Mouse (Mus musculus) liver, embryonic 14.5 days (tissue): ENCODE results near the gene Vkorc1l1. TPM values are rescaled to one million over a fixed set of nuclear protein-coding genes. Genes with fewer than 3 reads are reported as not detected.

Experiments
- ATAC-seq: fragments of 200-750 bp; cut with Nextera tagmentation; 2 replicates; pipeline ENCODE4 v1.8.0; 2017; ENCODE audit warnings: moderate number of reproducible peaks, mild to moderate bottlenecking, moderate library complexity; ENCODE audit not compliant: insufficient read depth
- DNase-seq, 3 experiments: peaks; one replicate each; pipeline ENCODE4 v3.0.0-alpha.2; 2012 to 2013; ENCODE audit warnings: low read depth in 3 of 3, low spot score in 3 of 3
- H3K27ac ChIP-seq: fragments of 300-500 bp; sonication (generic); 2 replicates; pipeline ENCODE4 v1.5.1; 2014; ENCODE audit warnings: moderate library complexity, mild to moderate bottlenecking, control low read depth, inconsistent platforms
- H3K27me3 ChIP-seq: fragments of 300-500 bp; sonication (generic); 2 replicates; pipeline ENCODE4 v1.6.1; 2014; ENCODE audit warnings: mild to moderate bottlenecking, low read length, moderate library complexity; ENCODE audit not compliant: control insufficient read depth, insufficient read depth
- H3K36me3 ChIP-seq: fragments of 300-500 bp; sonication (generic); replicated peaks from 2 replicates; pipeline ENCODE4 v1.6.1; 2014; ENCODE audit warnings: low read depth; ENCODE audit not compliant: control insufficient read depth, insufficient read depth
- H3K4me1 ChIP-seq, 2 experiments: fragments of 200-500 bp in 1 of 2; fragments of 300-500 bp in 1 of 2; sonication (generic) in 1 of 2; replicated peaks; 2 replicates each; pipeline ENCODE4 v1.6.1; 2012 to 2014; ENCODE audit warnings: antibody characterized with exemption in 1 of 2, inconsistent platforms in 1 of 2, low read length in 1 of 2; ENCODE audit not compliant: control insufficient read depth in 2 of 2, insufficient read depth in 2 of 2
- H3K4me2 ChIP-seq: fragments of 300-500 bp; sonication (generic); 2 replicates; pipeline ENCODE4 v1.6.1; 2014; ENCODE audit warnings: low read depth, mild to moderate bottlenecking, control low read depth, moderate library complexity
- H3K4me3 ChIP-seq, 2 experiments: fragments of 200-500 bp in 1 of 2; fragments of 300-500 bp in 1 of 2; sonication (generic) in 1 of 2; 2 replicates each; pipeline ENCODE4 v1.5.1; 2012 to 2014; ENCODE audit warnings: low read depth in 2 of 2, low read length in 2 of 2, mild to moderate bottlenecking in 2 of 2, control low read depth in 1 of 2, inconsistent platforms in 1 of 2, moderate library complexity in 1 of 2; ENCODE audit not compliant: insufficient read depth in 1 of 2
- H3K9ac ChIP-seq: fragments of 300-500 bp; sonication (generic); replicated peaks from 2 replicates; pipeline ENCODE4 v1.6.1; 2014; ENCODE audit warnings: mild to moderate bottlenecking, control low read depth, moderate library complexity
- H3K9me3 ChIP-seq: fragments of 300-500 bp; sonication (generic); 2 replicates; pipeline ENCODE4 v1.6.1; 2016; ENCODE audit warnings: low read length, mixed read lengths; ENCODE audit not compliant: control insufficient read depth
- CTCF ChIP-seq: IDR thresholded peaks from 2 replicates; pipeline ENCODE4 v1.5.1; 2016; ENCODE audit warnings: antibody characterized with exemption, low read depth, control low read depth
- EP300 ChIP-seq: IDR thresholded peaks from 2 replicates; pipeline ENCODE4 v1.6.1; 2016; ENCODE audit warnings: antibody characterized with exemption, low read depth
- WGBS: fragments of 180-500 bp; shearing (Covaris S2); extraction: QIAGEN DNeasy Blood & Tissue Kit; methylation state at CpG from one replicate; pipeline ENCODE4 v1.1.7; 2014; ENCODE audit not compliant: insufficient replicate concordance; 5-methylcytosine and 5-hydroxymethylcytosine counted together
- polyA plus RNA-seq, 2 experiments: library from polyadenylated mRNA; depleted of rRNA in 1 of 2; stranded (reverse) in 1 of 2; unstranded in 1 of 2; fragments of >200 nt; fragmentation: Nextera tagmentation in 1 of 2; extraction: Ambion mirVana in 1 of 2; gene quantifications; 2 replicates each; pipeline versions ENCODE4 v1.2.1 to v1.2.3; 2012 to 2014

The Vkorc1l1 gene
- polyA plus RNA-seq, 2 experiments, result 16.6 to 17.5 TPM

- Histone ChIP-seq H3K36me3 (no peaks in the 10 kb centered on the region; the same call in 1 of the 2 replicates), H3K27me3 (no peaks in the 10 kb centered on the region), H3K4me1 (peaks cover 9 to 26% of the 10 kb centered on the region in 2 experiments), H3K4me3 (no peak overlapping the region), H3K27ac (no peak overlapping the region), H3K9ac (no peak overlapping the region), H3K9me3 (no peaks in the 10 kb centered on the region), H3K4me2 (no peak overlapping the region)
- 42% methylated on average over 4 of the region's 4 CpGs for WGBS
- ATAC-seq, result no peak
- no peak for TF ChIP-seq EP300
- peak; percentile 96 for TF ChIP-seq CTCF
- DNase-seq, result no peak
Observed at GRCm38 (mm10) chr5:129999097-129999496, 57.3 kb downstream of the Vkorc1l1 start.

- Histone ChIP-seq H3K27me3 (no peaks in the 10 kb centered on the region), H3K4me2 (no peak overlapping the region; the same call in 1 of the 2 replicates), H3K4me1 (peaks cover 9 to 25% of the 10 kb centered on the region in 2 experiments), H3K27ac (no peak overlapping the region), H3K9ac (no peak overlapping the region), H3K9me3 (no peaks in the 10 kb centered on the region), H3K4me3 (no peak overlapping the region), H3K36me3 (no peaks in the 10 kb centered on the region; the same call in 1 of the 2 replicates)
- no peak for ATAC-seq
- no peak for DNase-seq
- WGBS, result 70% methylated on average over 12 of the region's 12 CpGs
- TF ChIP-seq EP300 (no peak), CTCF (no peak)
Observed at GRCm38 (mm10) chr5:130000735-130001134, 59.0 kb downstream of the Vkorc1l1 start.

GRCm38 (mm10) chr5:130001356-130001987, 59.7 kb downstream of the Vkorc1l1 start:
- no peak for TF ChIP-seq CTCF
- no peak for TF ChIP-seq EP300
- Histone ChIP-seq H3K9ac (peak overlapping the region; percentile 65), H3K9me3 (no peaks in the 10 kb centered on the region), H3K4me3 (peak overlapping the region; percentile 63 to 77), H3K4me1 (peaks cover 9 to 25% of the 10 kb centered on the region in 2 experiments), H3K4me2 (peak overlapping the region; percentile 91), H3K27ac (peak overlapping the region; percentile 2), H3K36me3 (no peaks in the 10 kb centered on the region; the same call in 1 of the 2 replicates), H3K27me3 (no peaks in the 10 kb centered on the region)
- no peak for DNase-seq
- WGBS, result 14% methylated on average over 5 of the region's 5 CpGs
- ATAC-seq, result no peak

- Histone ChIP-seq H3K9me3 (no peaks in the 10 kb centered on the region), H3K36me3 (no peaks in the 10 kb centered on the region; the same call in 1 of the 2 replicates), H3K27ac (peak within 1 kb of the TSS; percentile 47), H3K4me3 (peak within 1 kb of the TSS; percentile 63 to 77), H3K27me3 (no peaks in the 10 kb centered on the region), H3K4me1 (peaks cover 9 to 25% of the 10 kb centered on the region in 2 experiments), H3K4me2 (peak within 1 kb of the TSS; percentile 91), H3K9ac (peak within 1 kb of the TSS; percentile 65)
- peak; percentile 81 for ATAC-seq
- TF ChIP-seq EP300 (no peak), CTCF (no peak)
- WGBS, result under 1% methylated on average over 39 of the region's 39 CpGs
- DNase-seq, result peak; percentile 58 to 71 (median 58)
Observed at GRCm38 (mm10) chr5:130002301-130003146, 60.8 kb downstream of the Vkorc1l1 start, which contains the start of gene Gusb. Gene Gusb (minus strand): TSS chr5:130003049.

- no peak for ATAC-seq
- no peaks in the 10 kb centered on the region for H3K9me3 ChIP-seq
- peak overlapping the region; percentile 44 for H3K27ac ChIP-seq
- DNase-seq, result no peak
- H3K27me3 ChIP-seq, result no peaks in the 10 kb centered on the region
- H3K4me2 ChIP-seq, result peak overlapping the region; percentile 91
- TF ChIP-seq CTCF (no peak), EP300 (no peak)
- WGBS, result 41% methylated on average over 7 of the region's 7 CpGs
- H3K4me3 ChIP-seq, result peak overlapping the region; percentile 63 to 77; a peak in 3 of 4 replicates
- H3K36me3 ChIP-seq, result no peaks in the 10 kb centered on the region
- H3K9ac ChIP-seq, result peak overlapping the region; percentile 65
- H3K4me1 ChIP-seq, result peaks cover 6 to 21% of the 10 kb centered on the region in 2 experiments
Observed at GRCm38 (mm10) chr5:130003229-130003628, 61.5 kb downstream of the Vkorc1l1 start.
